Mouse (Mus musculus): ENCODE measurements around the gene Igtp. TPM values are rescaled to one million over a fixed set of nuclear protein-coding genes. Genes with fewer than 3 reads are reported as not detected.

Gene Igtp
- 67.6 TPM for total RNA-seq (2023)

DNA sequence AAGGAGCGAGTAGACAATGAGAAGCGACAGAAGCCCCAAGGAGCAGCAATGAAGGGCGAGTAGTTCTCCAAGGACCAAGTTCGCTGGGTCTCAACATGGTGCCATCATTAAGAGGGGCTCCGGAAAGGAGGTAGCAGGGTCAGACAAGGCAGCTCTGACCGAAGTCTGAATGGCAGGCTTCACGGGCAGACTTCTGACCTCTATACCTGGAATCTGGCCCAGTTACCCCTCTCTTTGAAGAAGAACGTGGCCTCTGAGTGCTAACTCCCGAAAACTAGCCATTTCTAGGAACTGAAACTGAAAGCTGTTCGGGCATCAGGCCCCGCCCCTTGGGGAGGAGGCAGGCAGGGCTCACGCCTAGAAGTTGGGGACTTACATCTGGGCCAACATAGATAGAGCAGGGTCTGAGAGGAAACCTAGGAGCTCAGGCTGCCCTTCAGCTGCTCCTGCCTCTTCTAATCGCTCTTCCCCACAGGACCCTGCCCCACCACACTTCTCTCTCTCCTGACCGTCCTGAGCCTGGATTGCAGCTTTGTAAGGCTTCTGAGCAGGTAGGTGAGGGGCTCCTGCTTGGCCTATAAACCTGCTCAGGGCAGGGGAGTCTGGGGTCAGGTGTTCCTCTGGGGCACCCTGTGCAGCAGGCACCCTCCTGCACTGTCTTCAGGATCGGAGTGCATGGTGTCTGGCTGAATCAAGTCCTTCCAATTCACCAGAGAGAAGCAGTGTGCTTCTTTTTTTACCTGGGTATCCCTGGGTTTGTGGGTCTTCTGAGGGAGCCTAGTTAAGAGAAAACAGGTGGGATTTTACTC is at the start of gene Igtp, which contains the start of gene Irgm2:
TSS of gene Igtp (plus strand) at position 328 of the 809 bp plus-strand sequence.
TSS of gene Irgm2 (plus strand) at position 390 of the 809 bp plus-strand sequence.

DNA sequence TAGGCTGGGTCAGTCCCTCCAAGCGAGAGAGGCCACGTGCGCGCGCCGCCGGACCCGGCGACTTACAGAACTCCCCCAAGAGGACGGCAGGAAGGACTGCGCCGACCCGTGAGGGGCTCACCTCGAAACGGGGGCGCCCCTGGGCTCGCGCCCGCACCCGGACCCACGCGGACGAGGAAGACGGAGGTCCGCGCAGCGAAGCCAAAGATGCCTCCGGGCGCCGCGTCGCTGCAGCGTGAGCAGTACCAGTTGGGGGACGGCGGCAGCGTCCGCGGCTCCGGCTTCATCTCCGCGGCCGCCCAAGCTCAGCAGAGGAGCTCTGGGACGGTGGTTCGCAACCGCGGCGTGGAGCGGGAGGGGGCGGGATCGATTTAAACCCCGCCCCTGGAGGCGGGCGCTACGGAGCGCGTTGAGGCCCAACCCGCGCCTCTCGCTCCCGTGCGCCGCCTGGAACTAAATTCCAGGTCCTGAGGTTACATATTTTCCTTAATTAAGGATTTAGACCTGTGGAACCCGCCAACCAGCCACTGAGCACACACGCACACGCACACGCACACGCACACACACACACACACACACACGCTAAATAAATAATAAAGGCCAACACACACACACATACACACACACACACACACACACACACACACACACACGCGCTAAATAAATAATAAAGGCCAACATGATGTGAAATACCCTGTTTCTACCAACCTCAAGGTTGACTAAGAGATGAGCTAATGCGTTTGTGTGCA is 31.0 kb upstream of the Igtp start, which contains the start of gene Gemin5:
TSS of gene Gemin5 (minus strand) at position 373 of the 749 bp plus-strand sequence.

DNA sequence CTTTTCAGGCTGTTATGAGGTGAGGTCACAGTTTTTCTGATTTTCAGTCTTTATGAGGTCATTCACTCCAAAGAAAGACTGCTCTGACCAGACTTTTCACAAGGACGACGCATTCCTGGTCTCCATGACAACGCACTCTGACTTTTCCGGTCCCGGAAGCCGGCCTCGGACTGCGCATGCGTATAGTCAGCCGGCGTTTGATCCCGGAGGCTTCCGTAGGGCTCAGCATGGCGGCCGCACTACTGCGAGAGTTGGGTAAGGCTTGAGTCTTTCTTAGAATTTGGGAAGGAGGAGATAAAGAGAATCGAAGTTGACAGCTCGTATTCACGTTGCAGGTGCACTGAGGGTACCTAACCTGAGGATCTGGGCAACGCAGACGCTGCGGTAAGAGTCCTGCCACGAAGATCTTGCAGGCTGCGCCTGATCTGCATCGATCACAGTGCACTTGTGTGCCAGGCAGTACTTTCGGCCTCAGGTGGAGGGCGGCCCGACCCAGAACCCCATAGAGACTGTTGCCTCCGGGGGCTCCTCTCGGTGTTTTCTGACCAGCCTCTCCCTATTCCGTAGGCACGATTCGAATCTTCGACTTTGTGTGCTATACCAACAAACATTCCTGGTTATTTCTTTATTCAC is 27.8 kb upstream of the Igtp start, which contains the start of gene Mrpl22:
TSS of gene Mrpl22 (plus strand) at position 203 of the 633 bp plus-strand sequence.

Other genes with a start within 250 kb of the Igtp start
- gene Larp1, start 190.5 kb upstream of the Igtp start, total RNA-seq (2023) = 131 TPM
- gene Gm12248, start 106.4 kb upstream of the Igtp start, total RNA-seq (2023) = not detected
- gene Cnot8, start 95.4 kb upstream of the Igtp start, total RNA-seq (2023) = 35.8 TPM
- gene Gemin5, start 31.0 kb upstream of the Igtp start, total RNA-seq (2023) = 18.5 TPM
- gene Mrpl22, start 27.9 kb upstream of the Igtp start, total RNA-seq (2023) = 21.3 TPM
- gene Irgm2, start 62 bp downstream of the Igtp start, total RNA-seq (2023) = 13.8 TPM
- not detected for gene 4930438A08Rik, start 75.2 kb downstream of the Igtp start, total RNA-seq (2023)
- gene Zfp692, start 107.5 kb downstream of the Igtp start, total RNA-seq (2023) = 30.7 TPM
- 41.1 TPM for gene Zfp672, start 130.8 kb downstream of the Igtp start, total RNA-seq (2023)
- gene Sh3bp5l, start 131.2 kb downstream of the Igtp start, total RNA-seq (2023) = 24.1 TPM
- not detected for gene Lypd8, start 179.5 kb downstream of the Igtp start, total RNA-seq (2023)
- gene 1810065E05Rik, start 221.6 kb downstream of the Igtp start, total RNA-seq (2023) = not detected
- gene Gm12253, start 233.0 kb downstream of the Igtp start, total RNA-seq (2023) = not detected

Measured in CD4-positive naive resting alpha-beta T cell, adult 76 days (primary cell).